Mouse (Mus musculus) adrenal gland, adult 10 weeks (tissue): ENCODE results near the gene Man2a1. TPM values are rescaled to one million over a fixed set of nuclear protein-coding genes. Genes with fewer than 3 reads are reported as not detected.

Source experiments
- polyA plus RNA-seq: library from polyadenylated mRNA; stranded (reverse); fragments of 350-450 nt; fragmentation: Illumina TruSeq; extraction: RNeasy Lipid Tissue Mini Kit (QIAGEN cat#74804); gene quantifications from one replicate; pipeline ENCODE4 v1.2.3, GENCODE M21; 2014; ENCODE audit warnings: low read depth, low replicate concordance

Man2a1 gene
- polyA plus RNA-seq: 410 TPM

GRCm38 (mm10) chr17:64600372-64601090 lies at the start of gene Man2a1:
TSS of gene Man2a1 (plus strand) at chr17:64600736.

Other genes starting within 250 kb of the Man2a1 start
- gene 4930583I09Rik, start 235.3 kb downstream of the Man2a1 start, polyA plus RNA-seq: not detected